Mouse (Mus musculus): ENCODE measurements around the gene Mical3. TPM values are rescaled to one million over a fixed set of nuclear protein-coding genes. Genes with fewer than 3 reads are reported as not detected.

Mical3 gene
- polyA plus RNA-seq, 1 experiment from 2014 or later: 28.6 TPM

GRCm38 (mm10) chr6:121054908-121055307 lies 75.9 kb downstream of the Mical3 start:
- no peaks in the 10 kb centered on the region for H3K27me3 ChIP-seq
- ATAC-seq (replicated peaks): no peak
- H3K36me3 ChIP-seq: no peaks in the 10 kb centered on the region
- no peak overlapping the region for H3K4me3 ChIP-seq
- no peak overlapping the region for H3K4me2 ChIP-seq (replicated peaks)
- H3K4me1 ChIP-seq: peaks cover 4% of the 10 kb centered on the region; the same call in 1 of the 2 replicates
- H3K27ac ChIP-seq (replicated peaks): no peak overlapping the region
- no peak overlapping the region for H3K9ac ChIP-seq (replicated peaks)
- H3K9me3 ChIP-seq: no peaks in the 10 kb centered on the region
- 81% methylated on average over 9 of the region's 9 CpGs for WGBS

DNA sequence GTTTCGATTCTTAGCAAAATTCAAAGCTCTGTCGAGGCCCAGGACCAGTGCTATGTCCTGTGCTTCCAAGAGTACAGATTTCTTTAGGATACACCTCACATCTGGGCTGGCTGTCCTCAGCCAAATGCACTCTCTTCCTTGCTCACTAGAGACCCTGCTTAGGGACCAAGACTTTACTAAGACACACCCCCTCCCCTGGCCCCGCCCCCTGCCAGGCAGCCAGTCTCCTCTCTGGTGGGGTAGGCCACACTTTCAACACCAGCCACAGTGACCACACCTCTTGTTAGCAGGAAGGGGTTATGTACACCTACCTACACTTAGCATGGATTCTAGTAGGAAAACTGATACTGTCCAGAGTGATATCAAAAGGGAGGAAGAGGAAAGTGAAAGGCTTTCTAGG lies 76.5 kb downstream of the Mical3 start:
- Histone ChIP-seq H3K27me3 (no peaks in the 10 kb centered on the region), H3K36me3 (no peaks in the 10 kb centered on the region), H3K4me1 (peaks cover 4% of the 10 kb centered on the region; the same call in 1 of the 2 replicates), H3K4me3 (no peak overlapping the region), H3K4me2 (replicated peaks) (no peak overlapping the region), H3K9ac (replicated peaks) (no peak overlapping the region), H3K9me3 (no peaks in the 10 kb centered on the region), H3K27ac (replicated peaks) (no peak overlapping the region)
- 77% methylated on average over 3 of the region's 3 CpGs for WGBS
- ATAC-seq (replicated peaks): no peak

GRCm38 (mm10) chr6:121053585-121054112 lies 77.2 kb downstream of the Mical3 start:
- Histone ChIP-seq H3K36me3 (no peaks in the 10 kb centered on the region), H3K27me3 (no peaks in the 10 kb centered on the region), H3K9ac (replicated peaks) (no peak overlapping the region), H3K27ac (replicated peaks) (no peak overlapping the region), H3K4me3 (no peak overlapping the region), H3K4me2 (replicated peaks) (no peak overlapping the region), H3K9me3 (no peaks in the 10 kb centered on the region), H3K4me1 (peaks cover 4% of the 10 kb centered on the region; the same call in 1 of the 2 replicates)
- WGBS: 90% methylated on average over 7 of the region's 7 CpGs
- no peak for ATAC-seq (replicated peaks)

- H3K36me3 ChIP-seq: no peaks in the 10 kb centered on the region
- H3K27me3 ChIP-seq: no peaks in the 10 kb centered on the region
- no peaks in the 10 kb centered on the region for H3K9me3 ChIP-seq
- 95% methylated on average over 13 of the region's 13 CpGs for WGBS
- no peak for ATAC-seq (replicated peaks)
- H3K4me1 ChIP-seq: peaks cover 4% of the 10 kb centered on the region; the same call in 1 of the 2 replicates
- no peak overlapping the region for H3K27ac ChIP-seq (replicated peaks)
- H3K4me2 ChIP-seq (replicated peaks): no peak overlapping the region
- H3K9ac ChIP-seq (replicated peaks): no peak overlapping the region
- no peak overlapping the region for H3K4me3 ChIP-seq
Observed at GRCm38 (mm10) chr6:121051972-121052629, 78.7 kb downstream of the Mical3 start.

DNA sequence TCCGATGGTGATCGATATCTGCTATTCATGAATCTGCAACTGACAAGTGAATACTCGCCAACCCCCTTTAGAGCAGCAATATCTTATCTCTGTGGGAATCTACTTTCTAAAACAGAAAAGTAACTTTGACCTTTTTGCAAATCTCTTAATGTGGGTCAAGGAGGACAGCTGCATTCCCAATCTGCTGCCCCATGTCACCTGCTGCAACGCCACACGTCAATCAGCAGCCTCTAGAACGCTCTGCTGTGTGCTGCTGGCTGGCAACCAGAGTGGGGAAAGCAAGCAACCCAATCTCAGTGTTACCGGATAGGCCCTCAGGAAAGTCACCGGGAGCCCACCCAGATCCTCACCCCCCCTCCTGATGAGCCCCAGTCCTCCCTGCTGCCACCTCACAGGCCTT lies 79.4 kb downstream of the Mical3 start:
- Histone ChIP-seq H3K9ac (replicated peaks) (no peak overlapping the region), H3K36me3 (no peaks in the 10 kb centered on the region), H3K27ac (replicated peaks) (no peak overlapping the region)

DNA sequence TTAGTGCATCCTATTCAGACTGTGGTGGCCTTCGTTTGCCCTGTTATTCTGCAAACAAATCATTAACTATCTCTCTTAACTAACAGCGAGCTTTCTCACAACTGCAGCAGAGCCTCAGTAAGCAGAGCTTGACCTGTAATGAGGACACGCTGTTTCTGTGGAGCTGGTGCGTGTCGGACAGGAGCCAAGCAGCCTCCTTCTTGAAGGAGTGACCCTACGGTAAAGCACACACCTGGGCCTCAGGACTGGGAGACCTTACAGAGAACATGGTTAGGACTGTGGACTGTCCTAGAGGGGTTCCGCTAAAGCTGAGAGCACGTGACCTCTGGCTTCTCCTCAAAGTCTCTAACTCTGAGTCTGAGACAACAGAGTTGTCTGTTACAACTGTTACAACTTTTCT lies 82.1 kb downstream of the Mical3 start:
- Histone ChIP-seq H3K4me2 (replicated peaks) (no peak overlapping the region), H3K4me3 (no peak overlapping the region), H3K36me3 (no peaks in the 10 kb centered on the region), H3K27me3 (no peaks in the 10 kb centered on the region), H3K4me1 (peaks cover 15% of the 10 kb centered on the region), H3K27ac (replicated peaks) (no peak overlapping the region), H3K9me3 (no peaks in the 10 kb centered on the region), H3K9ac (replicated peaks) (no peak overlapping the region)
- 77% methylated on average over 8 of the region's 8 CpGs for WGBS
- ATAC-seq (replicated peaks): no peak

More for the DNA sequence above, 79.4 kb downstream of the Mical3 start:
- H3K9me3 ChIP-seq: no peaks in the 10 kb centered on the region
- ATAC-seq (replicated peaks): no peak
- no peak overlapping the region for H3K4me2 ChIP-seq (replicated peaks)
- no peak overlapping the region for H3K4me3 ChIP-seq
- H3K4me1 ChIP-seq: peaks cover 4% of the 10 kb centered on the region; the same call in 1 of the 2 replicates
- 86% methylated on average over 8 of the region's 8 CpGs for WGBS
- no peaks in the 10 kb centered on the region for H3K27me3 ChIP-seq

GRCm38 (mm10) chr6:121045345-121046080 lies 85.3 kb downstream of the Mical3 start:
- 73% methylated on average over 20 of the region's 20 CpGs for WGBS
- Histone ChIP-seq H3K4me2 (replicated peaks) (no peak overlapping the region), H3K4me1 (peaks cover 19% of the 10 kb centered on the region), H3K9ac (replicated peaks) (no peak overlapping the region), H3K27ac (replicated peaks) (no peak overlapping the region), H3K27me3 (no peaks in the 10 kb centered on the region), H3K36me3 (peaks cover 9% of the 10 kb centered on the region), H3K4me3 (no peak overlapping the region), H3K9me3 (no peaks in the 10 kb centered on the region)
- no peak; the same call in 1 of the 2 replicates for ATAC-seq (replicated peaks)

- ATAC-seq (replicated peaks): no peak
- H3K9me3 ChIP-seq: no peaks in the 10 kb centered on the region
- peaks cover 23% of the 10 kb centered on the region for H3K4me1 ChIP-seq
- no peak overlapping the region for H3K27ac ChIP-seq (replicated peaks)
- no peak overlapping the region for H3K9ac ChIP-seq (replicated peaks)
- no peak overlapping the region for H3K4me3 ChIP-seq
- 71% methylated on average over 14 of the region's 14 CpGs for WGBS
- no peak overlapping the region for H3K4me2 ChIP-seq (replicated peaks)
- H3K36me3 ChIP-seq: peaks cover 14% of the 10 kb centered on the region
- no peaks in the 10 kb centered on the region for H3K27me3 ChIP-seq
Observed at GRCm38 (mm10) chr6:121043434-121044189, 87.2 kb downstream of the Mical3 start.

DNA sequence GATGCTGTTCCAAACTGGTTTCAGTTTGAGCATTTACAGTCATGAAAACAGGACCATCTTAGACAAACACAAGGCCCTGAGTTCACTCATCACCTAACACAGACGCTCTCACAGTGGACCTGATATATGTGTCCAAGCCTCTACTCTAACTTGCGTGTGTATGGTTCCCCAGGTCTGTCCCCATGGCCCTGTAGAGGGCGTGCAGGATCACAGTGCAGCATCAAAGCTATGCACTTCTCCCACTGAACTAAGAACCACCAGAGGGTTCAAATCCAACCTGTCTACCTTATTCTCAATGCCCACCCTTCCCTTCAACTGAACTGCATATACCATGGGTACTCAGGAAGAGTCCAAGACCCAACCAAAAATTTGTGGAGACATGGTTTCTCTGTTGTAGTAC lies 91.1 kb downstream of the Mical3 start:
- 71% methylated on average over 3 of the region's 3 CpGs for WGBS
- no peak overlapping the region for H3K4me3 ChIP-seq
- peaks cover 16% of the 10 kb centered on the region for H3K4me1 ChIP-seq
- peaks cover 46% of the 10 kb centered on the region for H3K36me3 ChIP-seq
- H3K9me3 ChIP-seq: no peaks in the 10 kb centered on the region
- H3K27me3 ChIP-seq: no peaks in the 10 kb centered on the region
- H3K9ac ChIP-seq (replicated peaks): no peak overlapping the region
- no peak overlapping the region for H3K4me2 ChIP-seq (replicated peaks)
- H3K27ac ChIP-seq (replicated peaks): peak overlapping the region; percentile 77
- ATAC-seq (replicated peaks): peak; percentile 44

DNA sequence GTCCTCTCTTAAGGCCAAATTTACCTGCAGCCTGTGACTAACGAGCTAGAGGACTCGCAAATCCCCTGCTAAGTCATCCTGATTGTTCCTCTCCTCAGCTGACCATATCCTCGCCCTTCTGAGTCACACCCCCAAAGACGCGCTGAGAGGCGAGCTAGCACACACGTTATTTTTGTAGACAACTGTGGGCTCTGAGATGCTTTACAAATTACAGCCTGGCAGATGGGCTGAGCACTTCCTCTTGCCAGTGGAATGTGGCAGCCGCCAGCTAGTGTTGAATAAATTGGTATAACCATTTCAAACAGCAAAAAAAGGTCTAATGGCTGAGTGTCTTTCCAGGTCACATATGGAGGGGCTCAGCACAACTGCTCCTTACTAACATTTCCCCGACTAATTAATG lies 91.5 kb downstream of the Mical3 start:
- no peaks in the 10 kb centered on the region for H3K27me3 ChIP-seq
- no peaks in the 10 kb centered on the region for H3K9me3 ChIP-seq
- peaks cover 48% of the 10 kb centered on the region for H3K36me3 ChIP-seq
- H3K9ac ChIP-seq (replicated peaks): no peak overlapping the region
- peaks cover 13% of the 10 kb centered on the region for H3K4me1 ChIP-seq
- peak; percentile 72 for ATAC-seq (replicated peaks)
- H3K27ac ChIP-seq (replicated peaks): peak overlapping the region; percentile 77
- no peak overlapping the region for H3K4me3 ChIP-seq
- no peak overlapping the region for H3K4me2 ChIP-seq (replicated peaks)
- 48% methylated on average over 9 of the region's 9 CpGs for WGBS

DNA sequence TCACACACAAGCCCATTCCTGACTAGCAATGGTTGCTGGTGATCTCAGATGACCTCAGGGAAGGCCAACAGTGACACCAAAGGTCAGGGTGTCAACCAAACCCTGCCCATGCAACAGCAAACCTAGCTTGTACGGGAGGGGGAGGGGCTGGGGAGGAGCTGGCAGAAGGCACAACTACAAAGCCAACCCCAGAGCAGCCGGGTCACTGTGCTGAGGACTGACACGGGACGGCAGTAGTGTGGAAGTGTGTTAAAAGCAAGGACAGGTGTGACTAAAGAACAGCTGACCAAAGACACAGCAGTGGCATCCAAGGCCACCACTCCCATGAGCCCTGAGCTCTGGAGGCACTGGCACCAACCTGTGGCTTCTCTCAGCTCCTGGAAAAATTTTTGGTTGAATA lies 93.7 kb downstream of the Mical3 start:
- H3K27me3 ChIP-seq: no peaks in the 10 kb centered on the region
- no peak for ATAC-seq (replicated peaks)
- 83% methylated on average over 4 of the region's 4 CpGs for WGBS
- H3K4me1 ChIP-seq: peaks cover 4% of the 10 kb centered on the region; the same call in 1 of the 2 replicates
- H3K9ac ChIP-seq (replicated peaks): no peak overlapping the region
- no peak overlapping the region for H3K27ac ChIP-seq (replicated peaks)
- no peak overlapping the region for H3K4me3 ChIP-seq
- H3K4me2 ChIP-seq (replicated peaks): no peak overlapping the region
- peaks cover 70% of the 10 kb centered on the region for H3K36me3 ChIP-seq
- no peaks in the 10 kb centered on the region for H3K9me3 ChIP-seq

- 92% methylated on average over 3 of the region's 3 CpGs for WGBS
- H3K9me3 ChIP-seq: no peaks in the 10 kb centered on the region
- H3K9ac ChIP-seq (replicated peaks): no peak overlapping the region
- H3K27me3 ChIP-seq: no peaks in the 10 kb centered on the region
- no peak overlapping the region for H3K4me3 ChIP-seq
- ATAC-seq (replicated peaks): no peak
- 0 out of 2 replicates have a peak overlapping the region, but pooled peaks have one; percentile 27 for H3K27ac ChIP-seq (replicated peaks)
- H3K36me3 ChIP-seq: peaks cover 71% of the 10 kb centered on the region
- H3K4me1 ChIP-seq: peaks cover 4% of the 10 kb centered on the region; the same call in 1 of the 2 replicates
- H3K4me2 ChIP-seq (replicated peaks): no peak overlapping the region
Observed at GRCm38 (mm10) chr6:121035929-121036328, 94.9 kb downstream of the Mical3 start.

Measured in forebrain, embryonic 15.5 days (tissue).